Mouse (Mus musculus): ENCODE data around the gene Nfe2l1. TPM values are rescaled to one million over a fixed set of nuclear protein-coding genes. Genes with fewer than 3 reads are reported as not detected.

Gene Nfe2l1
- 64.8 and 68.2 TPM in 2 replicates for polyA plus RNA-seq (2015; fragmentation: Nextera tagmentation; extraction: Ambion mirVana)

DNA sequence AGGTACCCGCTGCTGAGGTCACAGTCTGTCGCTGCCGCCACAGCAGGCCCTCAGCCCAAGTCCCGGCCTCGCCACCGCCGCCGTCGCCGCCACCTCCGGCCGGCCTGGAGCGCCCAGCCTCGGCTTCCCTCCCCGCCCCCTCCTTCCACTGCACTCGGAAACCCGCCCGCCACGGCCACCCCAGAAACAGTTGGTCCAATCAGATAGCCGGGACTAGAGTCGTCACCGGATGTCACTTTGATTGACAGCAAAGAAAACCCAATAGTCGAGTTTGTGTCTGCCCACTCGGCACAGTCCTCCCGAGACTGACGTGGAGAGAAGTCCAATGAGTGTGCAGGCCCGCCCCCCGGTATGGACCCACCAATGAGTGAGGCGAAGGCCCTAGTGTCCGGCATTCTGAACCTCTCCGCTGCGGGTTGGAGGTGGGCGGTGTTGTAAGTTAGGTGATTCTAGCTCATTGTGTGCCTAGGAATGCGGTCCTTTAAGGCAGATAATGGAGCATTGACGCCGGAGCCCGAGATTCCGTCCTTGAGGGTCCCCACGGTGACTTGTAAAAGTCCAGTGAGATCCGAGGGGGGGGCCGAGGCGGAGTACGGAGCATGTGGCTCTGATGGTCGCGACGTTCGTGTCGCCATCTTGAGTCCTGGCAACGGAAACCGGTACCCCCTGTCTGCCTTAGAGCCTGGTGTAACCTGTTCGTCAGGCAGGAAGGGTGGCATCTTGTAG, at the start of gene Nfe2l1:
TSS of gene Nfe2l1 (minus strand) at position 156 of the 726 bp plus-strand sequence.
- under 1% methylated on average over 51 of the region's 51 CpGs for WGBS
- Histone ChIP-seq H3K4me3 (replicated peaks; ENCODE audit: low read length) (peak within 1 kb of the TSS; percentile 89), H3K27ac (ENCODE audit: low read length) (peak within 1 kb of the TSS; percentile 93), H3K4me1 (replicated peaks; ENCODE audit: control insufficient read depth, insufficient read depth, low read length) (peaks cover 43% of the 10 kb centered on the region), H3K9me3 (ENCODE audit: control insufficient read depth, low read length) (no peaks in the 10 kb centered on the region), H3K4me2 (ENCODE audit: low read length) (peak within 1 kb of the TSS; percentile 87), H3K36me3 (ENCODE audit: control insufficient read depth, insufficient read depth) (no peaks in the 10 kb centered on the region), H3K9ac (replicated peaks; ENCODE audit: low read depth, low read length) (peak within 1 kb of the TSS; percentile 88), H3K27me3 (replicated peaks; ENCODE audit: control insufficient read depth, insufficient read depth, low read length) (no peaks in the 10 kb centered on the region)
- peak; percentile 100 for ATAC-seq

- H3K4me3 ChIP-seq (replicated peaks; ENCODE audit: low read length), result no peak overlapping the region
- no peaks in the 10 kb centered on the region for H3K27me3 ChIP-seq (replicated peaks; ENCODE audit: control insufficient read depth, insufficient read depth, low read length)
- no peak overlapping the region for H3K4me2 ChIP-seq (ENCODE audit: low read length)
- H3K27ac ChIP-seq (ENCODE audit: low read length), result peak overlapping the region; percentile 24; the same call in 1 of the 2 replicates
- no peak overlapping the region for H3K9ac ChIP-seq (replicated peaks; ENCODE audit: low read depth, low read length)
- ATAC-seq, result no peak
- H3K36me3 ChIP-seq (ENCODE audit: control insufficient read depth, insufficient read depth), result no peaks in the 10 kb centered on the region
- 7% methylated on average over 7 of the region's 7 CpGs for WGBS
- peaks cover 42% of the 10 kb centered on the region for H3K4me1 ChIP-seq (replicated peaks; ENCODE audit: control insufficient read depth, insufficient read depth, low read length)
- no peaks in the 10 kb centered on the region for H3K9me3 ChIP-seq (ENCODE audit: control insufficient read depth, low read length)
Measured at GRCm38 (mm10) chr11:96879359-96879758, 49.6 kb upstream of the Nfe2l1 start.

GRCm38 (mm10) chr11:96878715-96879114, 48.9 kb upstream of the Nfe2l1 start:
- H3K27ac ChIP-seq (ENCODE audit: low read length), result 0 out of 2 replicates have a peak overlapping the region, but pooled peaks have one; percentile 27
- H3K4me3 ChIP-seq (replicated peaks; ENCODE audit: low read length), result no peak overlapping the region
- no peak for ATAC-seq
- no peaks in the 10 kb centered on the region for H3K36me3 ChIP-seq (ENCODE audit: control insufficient read depth, insufficient read depth)
- peaks cover 48% of the 10 kb centered on the region for H3K4me1 ChIP-seq (replicated peaks; ENCODE audit: control insufficient read depth, insufficient read depth, low read length)
- no peak overlapping the region for H3K9ac ChIP-seq (replicated peaks; ENCODE audit: low read depth, low read length)
- H3K4me2 ChIP-seq (ENCODE audit: low read length), result no peak overlapping the region
- WGBS, result 29% methylated on average over 3 of the region's 3 CpGs
- no peaks in the 10 kb centered on the region for H3K9me3 ChIP-seq (ENCODE audit: control insufficient read depth, low read length)
- H3K27me3 ChIP-seq (replicated peaks; ENCODE audit: control insufficient read depth, insufficient read depth, low read length), result no peaks in the 10 kb centered on the region

DNA sequence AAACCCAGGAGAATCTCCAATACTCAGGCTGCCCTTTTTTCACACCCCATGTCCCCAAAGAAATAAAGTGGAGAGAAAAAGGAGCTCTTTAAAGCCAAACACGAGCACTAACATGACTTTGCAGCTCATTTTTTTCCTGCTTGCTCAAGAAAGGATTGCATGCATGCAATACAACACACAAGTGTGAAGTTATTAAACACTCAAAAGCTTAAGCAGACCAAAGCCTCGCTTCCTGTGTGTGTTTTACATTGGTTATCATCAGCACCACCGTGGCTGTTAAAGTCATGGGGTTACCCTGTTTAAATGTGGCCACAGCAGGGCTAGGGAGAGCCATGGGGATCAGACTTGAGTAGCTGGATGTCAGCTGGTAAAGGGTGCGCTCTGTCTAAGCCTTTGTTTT, 47.3 kb upstream of the Nfe2l1 start:
- Histone ChIP-seq H3K4me3 (replicated peaks; ENCODE audit: low read length) (no peak overlapping the region), H3K36me3 (ENCODE audit: control insufficient read depth, insufficient read depth) (no peaks in the 10 kb centered on the region), H3K27ac (ENCODE audit: low read length) (peak overlapping the region; percentile 98), H3K4me1 (replicated peaks; ENCODE audit: control insufficient read depth, insufficient read depth, low read length) (peaks cover 62% of the 10 kb centered on the region), H3K9me3 (ENCODE audit: control insufficient read depth, low read length) (no peaks in the 10 kb centered on the region), H3K9ac (replicated peaks; ENCODE audit: low read depth, low read length) (peak overlapping the region; percentile 63), H3K27me3 (replicated peaks; ENCODE audit: control insufficient read depth, insufficient read depth, low read length) (no peaks in the 10 kb centered on the region), H3K4me2 (ENCODE audit: low read length) (peak overlapping the region; percentile 67; the same call in 1 of the 2 replicates)
- 39% methylated on average over 4 of the region's 4 CpGs for WGBS
- no peak for ATAC-seq

GRCm38 (mm10) chr11:96876300-96877040, 46.7 kb upstream of the Nfe2l1 start:
- Histone ChIP-seq H3K4me3 (replicated peaks; ENCODE audit: low read length) (peak overlapping the region; percentile 41), H3K4me1 (replicated peaks; ENCODE audit: control insufficient read depth, insufficient read depth, low read length) (peaks cover 62% of the 10 kb centered on the region), H3K27ac (ENCODE audit: low read length) (peak overlapping the region; percentile 98), H3K4me2 (ENCODE audit: low read length) (peak overlapping the region; percentile 67), H3K36me3 (ENCODE audit: control insufficient read depth, insufficient read depth) (no peaks in the 10 kb centered on the region), H3K9ac (replicated peaks; ENCODE audit: low read depth, low read length) (peak overlapping the region; percentile 63), H3K9me3 (ENCODE audit: control insufficient read depth, low read length) (no peaks in the 10 kb centered on the region), H3K27me3 (replicated peaks; ENCODE audit: control insufficient read depth, insufficient read depth, low read length) (no peaks in the 10 kb centered on the region)
- peak; percentile 82 for ATAC-seq
- 2% methylated on average over 13 of the region's 13 CpGs for WGBS

GRCm38 (mm10) chr11:96875745-96876144, 46.0 kb upstream of the Nfe2l1 start:
- H3K9ac ChIP-seq (replicated peaks; ENCODE audit: low read depth, low read length), result peak overlapping the region; percentile 36; the same call in 1 of the 2 replicates
- WGBS, result under 1% methylated on average over 35 of the region's 35 CpGs
- ATAC-seq, result peak; percentile 91
- peak overlapping the region; percentile 67 for H3K4me2 ChIP-seq (ENCODE audit: low read length)
- H3K4me1 ChIP-seq (replicated peaks; ENCODE audit: control insufficient read depth, insufficient read depth, low read length), result peaks cover 62% of the 10 kb centered on the region
- H3K27me3 ChIP-seq (replicated peaks; ENCODE audit: control insufficient read depth, insufficient read depth, low read length), result no peaks in the 10 kb centered on the region
- H3K27ac ChIP-seq (ENCODE audit: low read length), result peak overlapping the region; percentile 98
- peak overlapping the region; percentile 41 for H3K4me3 ChIP-seq (replicated peaks; ENCODE audit: low read length)
- no peaks in the 10 kb centered on the region for H3K36me3 ChIP-seq (ENCODE audit: control insufficient read depth, insufficient read depth)
- H3K9me3 ChIP-seq (ENCODE audit: control insufficient read depth, low read length), result no peaks in the 10 kb centered on the region

DNA sequence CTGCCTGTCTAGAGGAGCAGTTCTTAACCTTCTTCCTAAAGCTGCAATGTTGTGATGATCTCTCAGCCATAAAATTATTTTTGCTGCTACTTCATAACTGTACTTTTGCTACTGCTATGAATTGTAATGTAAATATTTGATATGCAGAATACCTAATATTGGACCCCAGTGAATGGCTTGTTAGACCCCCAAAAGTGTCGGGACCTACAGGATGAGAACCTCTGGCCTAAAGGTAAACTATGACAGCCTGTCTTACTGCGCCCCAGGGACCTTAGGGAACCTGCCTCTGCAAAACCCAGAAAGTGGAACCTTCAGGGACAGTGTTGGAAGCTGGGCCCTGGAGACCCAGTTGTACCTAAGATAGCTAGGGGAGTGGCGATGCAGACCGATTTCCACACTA, 45.5 kb upstream of the Nfe2l1 start:
- 8% methylated on average over 4 of the region's 4 CpGs for WGBS
- ATAC-seq, result no peak
- H3K4me1 ChIP-seq (replicated peaks; ENCODE audit: control insufficient read depth, insufficient read depth, low read length), result peaks cover 62% of the 10 kb centered on the region

GRCm38 (mm10) chr11:96873601-96874140, 43.9 kb upstream of the Nfe2l1 start:
- no peaks in the 10 kb centered on the region for H3K36me3 ChIP-seq (ENCODE audit: control insufficient read depth, insufficient read depth)
- no peak for ATAC-seq
- H3K9me3 ChIP-seq (ENCODE audit: control insufficient read depth, low read length), result no peaks in the 10 kb centered on the region
- no peak overlapping the region for H3K9ac ChIP-seq (replicated peaks; ENCODE audit: low read depth, low read length)
- WGBS, result 13% methylated on average over 11 of the region's 11 CpGs
- H3K27ac ChIP-seq (ENCODE audit: low read length), result peak overlapping the region; percentile 89
- H3K4me3 ChIP-seq (replicated peaks; ENCODE audit: low read length), result no peak overlapping the region
- H3K4me1 ChIP-seq (replicated peaks; ENCODE audit: control insufficient read depth, insufficient read depth, low read length), result peaks cover 55% of the 10 kb centered on the region
- no peak overlapping the region for H3K4me2 ChIP-seq (ENCODE audit: low read length)
- no peaks in the 10 kb centered on the region for H3K27me3 ChIP-seq (replicated peaks; ENCODE audit: control insufficient read depth, insufficient read depth, low read length)

More for the DNA sequence above, 45.5 kb upstream of the Nfe2l1 start:
- Histone ChIP-seq H3K27ac (ENCODE audit: low read length) (peak overlapping the region; percentile 98), H3K4me2 (ENCODE audit: low read length) (peak overlapping the region; percentile 67), H3K9me3 (ENCODE audit: control insufficient read depth, low read length) (no peaks in the 10 kb centered on the region), H3K9ac (replicated peaks; ENCODE audit: low read depth, low read length) (no peak overlapping the region; the same call in 1 of the 2 replicates), H3K27me3 (replicated peaks; ENCODE audit: control insufficient read depth, insufficient read depth, low read length) (no peaks in the 10 kb centered on the region), H3K4me3 (replicated peaks; ENCODE audit: low read length) (peak overlapping the region; percentile 41), H3K36me3 (ENCODE audit: control insufficient read depth, insufficient read depth) (no peaks in the 10 kb centered on the region)

Data from forebrain, embryonic 16.5 days (tissue).